Mouse (Mus musculus) MEL (cell line): ENCODE results near the gene Slc4a11. TPM values are rescaled to one million over a fixed set of nuclear protein-coding genes. Genes with fewer than 3 reads are reported as not detected.

Experiments
- DNase-seq: peaks from one replicate; pipeline ENCODE4 v3.0.0; 2011; ENCODE audit warnings: low read depth, low spot score
- H3K27ac ChIP-seq: 2 replicates; pipeline ENCODE4 v1.5.1; 2012; ENCODE audit warnings: low read depth, mild to moderate bottlenecking, control low read depth, low read length, moderate library complexity; ENCODE audit not compliant: control insufficient read depth
- H3K27me3 ChIP-seq, 2 experiments: fragments of 150-350 bp in 1 of 2; sonication (generic) in 1 of 2; 2 replicates each; pipeline ENCODE4 v1.6.1; 2012; ENCODE audit warnings: low read length in 2 of 2, mild to moderate bottlenecking in 2 of 2, improper control_type of control experiment in 1 of 2, moderate library complexity in 1 of 2; ENCODE audit not compliant: insufficient read depth in 2 of 2, control insufficient read depth in 1 of 2
- H3K36me3 ChIP-seq, 2 experiments: 2 replicates each; pipeline ENCODE4 v1.6.1; 2012 to 2014; ENCODE audit warnings: low read length in 2 of 2, improper control_type of control experiment in 1 of 2, inconsistent platforms in 1 of 2, mild to moderate bottlenecking in 1 of 2; ENCODE audit not compliant: insufficient read depth in 2 of 2, control insufficient read depth in 1 of 2
- H3K4me1 ChIP-seq, 2 experiments: fragments of 150-350 bp in 1 of 2; sonication (generic) in 1 of 2; 2 replicates each; pipeline ENCODE4 v1.6.1; 2012; ENCODE audit warnings: low read length in 2 of 2, improper control_type of control experiment in 1 of 2, mild to moderate bottlenecking in 1 of 2; ENCODE audit not compliant: insufficient read depth in 2 of 2, control insufficient read depth in 1 of 2
- H3K4me3 ChIP-seq, 2 experiments: fragments of 150-350 bp in 1 of 2; sonication (generic) in 1 of 2; 2 replicates each; pipeline ENCODE4 v1.5.1; 2012; ENCODE audit warnings: low read depth in 2 of 2, low read length in 2 of 2, mild to moderate bottlenecking in 2 of 2, moderate library complexity in 2 of 2, control low read depth in 1 of 2, improper control_type of control experiment in 1 of 2; ENCODE audit not compliant: control insufficient read depth in 1 of 2, insufficient read depth in 1 of 2
- H3K79me2 ChIP-seq: 2 replicates; pipeline ENCODE4 v1.6.1; 2012; ENCODE audit warnings: mild to moderate bottlenecking, low read length, moderate library complexity; ENCODE audit not compliant: control insufficient read depth, poor library complexity, insufficient read depth
- H3K9ac ChIP-seq: 2 replicates; pipeline ENCODE4 v1.6.1; 2012; ENCODE audit warnings: low read depth, mild to moderate bottlenecking, control low read depth, low read length, moderate library complexity; ENCODE audit not compliant: control insufficient read depth, poor library complexity, severe bottlenecking
- H3K9me3 ChIP-seq: fragments of 150-350 bp; sonication (generic); replicated peaks from 2 replicates; pipeline ENCODE4 v1.6.1; 2012; ENCODE audit warnings: mild to moderate bottlenecking, low read length, improper control_type of control experiment, moderate library complexity; ENCODE audit not compliant: insufficient read depth
- BHLHE40 ChIP-seq: IDR thresholded peaks from 2 replicates; pipeline ENCODE4 v1.6.1; 2012; ENCODE audit warnings: low read depth, mild to moderate bottlenecking, inconsistent platforms, low read length, improper control_type of control experiment, borderline replicate concordance
- CHD2 ChIP-seq: IDR thresholded peaks from 2 replicates; pipeline ENCODE4 v1.6.1; 2011; ENCODE audit warnings: low read length, improper control_type of control experiment
- E2F4 ChIP-seq: IDR thresholded peaks from 2 replicates; pipeline ENCODE4 v1.6.1; 2011; ENCODE audit warnings: low read depth, low read length, improper control_type of control experiment, borderline replicate concordance
- KAT2A ChIP-seq: conservative IDR thresholded peaks from 2 replicates; pipeline ENCODE4 v1.6.1; 2012; ENCODE audit warnings: low read depth, low read length, improper control_type of control experiment, inconsistent platforms
- MAZ ChIP-seq: IDR thresholded peaks from 2 replicates; pipeline ENCODE4 v1.6.1; 2012; ENCODE audit warnings: low read depth, mild to moderate bottlenecking, inconsistent platforms, low read length, improper control_type of control experiment
- MEF2A ChIP-seq: IDR thresholded peaks from 2 replicates; pipeline ENCODE4 v1.6.1; 2014; ENCODE audit warnings: low read depth, mild to moderate bottlenecking, inconsistent platforms, low read length, improper control_type of control experiment; ENCODE audit not compliant: poor library complexity, insufficient replicate concordance, severe bottlenecking; ENCODE audit errors: extremely low read depth
- MYB ChIP-seq: IDR thresholded peaks from 2 replicates; pipeline ENCODE4 v1.6.1; 2011; ENCODE audit warnings: mild to moderate bottlenecking, low read depth, low read length, improper control_type of control experiment
- NRF1 ChIP-seq: IDR thresholded peaks from 2 replicates; pipeline ENCODE4 v1.6.1; 2014; ENCODE audit warnings: low read depth, mild to moderate bottlenecking, inconsistent platforms, low read length, improper control_type of control experiment, moderate library complexity; ENCODE audit not compliant: poor library complexity, insufficient read depth, severe bottlenecking
- POLR2A ChIP-seq, 2 experiments: IDR thresholded peaks; 2 replicates each; pipeline ENCODE4 v1.6.1; 2011 to 2012; ENCODE audit warnings: low read length in 2 of 2, mild to moderate bottlenecking in 2 of 2, control low read depth in 1 of 2, improper control_type of control experiment in 1 of 2, low read depth in 1 of 2, moderate library complexity in 1 of 2; ENCODE audit not compliant: control insufficient read depth in 1 of 2, insufficient read depth in 1 of 2, poor library complexity in 1 of 2
- POLR2AphosphoS5 ChIP-seq: IDR thresholded peaks from 2 replicates; pipeline ENCODE4 v1.6.1; 2012; ENCODE audit warnings: low read depth, borderline replicate concordance, mild to moderate bottlenecking, inconsistent platforms, low read length, moderate library complexity, mixed read lengths
- RAD21 ChIP-seq: IDR thresholded peaks from 2 replicates; pipeline ENCODE4 v1.6.1; 2011; ENCODE audit warnings: mild to moderate bottlenecking, low read depth, low read length, improper control_type of control experiment
- SMC3 ChIP-seq: IDR thresholded peaks from 2 replicates; pipeline ENCODE4 v1.6.1; 2011; ENCODE audit warnings: low read depth, low read length, improper control_type of control experiment
- TBP ChIP-seq: IDR thresholded peaks from 2 replicates; pipeline ENCODE4 v1.8.0; 2011; ENCODE audit warnings: low read depth, low read length, improper control_type of control experiment
- UBTF ChIP-seq: IDR thresholded peaks from 2 replicates; pipeline ENCODE4 v1.6.1; 2012; ENCODE audit warnings: low read depth, mild to moderate bottlenecking, inconsistent platforms, low read length, improper control_type of control experiment, moderate library complexity, borderline replicate concordance; ENCODE audit not compliant: insufficient read depth
- USF2 ChIP-seq, 2 experiments: IDR thresholded peaks; 2 replicates each; pipeline ENCODE4 v1.6.1; 2011 to 2012; ENCODE audit warnings: improper control_type of control experiment in 2 of 2, low read length in 2 of 2, borderline replicate concordance in 1 of 2, inconsistent platforms in 1 of 2, low read depth in 1 of 2, mild to moderate bottlenecking in 1 of 2; ENCODE audit not compliant: insufficient read depth in 1 of 2
- ZKSCAN1 ChIP-seq: IDR thresholded peaks from 2 replicates; pipeline ENCODE4 v1.6.1; 2012; ENCODE audit warnings: low read depth, mild to moderate bottlenecking, inconsistent platforms, low read length, improper control_type of control experiment, moderate library complexity
- polyA plus RNA-seq, 2 experiments: library from polyadenylated mRNA; stranded (reverse) in 1 of 2; unstranded in 1 of 2; fragments of >175 nt in 1 of 2; fragments of >200 nt in 1 of 2; gene quantifications; 2 replicates each; pipeline versions ENCODE4 v1.2.1 to v1.2.4; 2012; ENCODE audit warnings: low replicate concordance in 2 of 2, low read depth in 1 of 2; ENCODE audit not compliant: insufficient read length in 2 of 2, insufficient read depth in 1 of 2, missing spikeins in 1 of 2
- total RNA-seq: library from RNA; depleted of rRNA; stranded (reverse); fragments of 300-350 nt; gene quantifications from 2 replicates; pipeline ENCODE4 v1.2.3, GENCODE M21; 2012

Slc4a11 gene
- total and polyA plus RNA-seq, 3 experiments, result 0.31 to 1.6 TPM; not detected in 1

DNA sequence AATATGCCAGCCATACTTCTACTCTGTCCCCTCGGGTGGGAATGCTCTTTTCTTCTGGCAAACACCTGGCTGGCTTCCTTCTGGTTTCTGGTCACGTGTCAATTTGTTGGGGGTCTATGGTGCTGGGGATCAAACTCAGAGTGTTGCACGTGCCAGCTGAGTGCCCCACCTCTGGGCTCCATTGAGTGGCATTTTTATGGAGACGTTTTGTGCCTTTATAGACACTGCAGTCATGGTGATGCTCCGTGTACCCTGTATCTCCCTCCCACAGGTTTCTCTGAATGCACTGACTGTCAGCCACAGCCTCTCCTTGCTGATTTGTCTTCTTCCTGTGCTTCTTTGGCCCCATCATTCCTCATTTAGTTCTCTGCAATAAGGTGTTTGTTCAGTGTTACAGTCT lies 34.5 kb upstream of the Slc4a11 start:
- TF ChIP-seq POLR2AphosphoS5, result no peak
- no peak for TF ChIP-seq POLR2A (IDR thresholded peaks at IDR 0.05; ENCODE audit: control insufficient read depth in 1 of 2, insufficient read depth in 1 of 2, low read depth in 1 of 2, low read length in 2 of 2, poor library complexity in 1 of 2)
- TF ChIP-seq BHLHE40, result no peak
- no peak for TF ChIP-seq RAD21
- TF ChIP-seq MEF2A, result no peak
- TF ChIP-seq E2F4, result no peak
- no peak for TF ChIP-seq KAT2A
- no peak for TF ChIP-seq NRF1
- TF ChIP-seq USF2 (IDR thresholded peaks at IDR 0.05; ENCODE audit: borderline replicate concordance in 1 of 2, insufficient read depth in 1 of 2, low read depth in 1 of 2, low read length in 2 of 2), result no peak
- TF ChIP-seq MYB, result no peak
- TF ChIP-seq CHD2, result no peak
- TF ChIP-seq UBTF, result no peak
- no peak for TF ChIP-seq MAZ
- no peak for TF ChIP-seq ZKSCAN1
- TF ChIP-seq TBP, result no peak
- Histone ChIP-seq H3K4me1 (no peaks in the 10 kb centered on the region; a peak in 1 of 4 replicates), H3K27ac (no peak overlapping the region), H3K36me3 (peaks cover 0 to 6% of the 10 kb centered on the region in 2 experiments; a peak in 1 of 4 replicates), H3K4me3 (no peak overlapping the region), H3K79me2 (no peaks in the 10 kb centered on the region), H3K9ac (no peak overlapping the region), H3K27me3 (no peaks in the 10 kb centered on the region), H3K9me3 (no peaks in the 10 kb centered on the region)
- no peak for DNase-seq

DNA sequence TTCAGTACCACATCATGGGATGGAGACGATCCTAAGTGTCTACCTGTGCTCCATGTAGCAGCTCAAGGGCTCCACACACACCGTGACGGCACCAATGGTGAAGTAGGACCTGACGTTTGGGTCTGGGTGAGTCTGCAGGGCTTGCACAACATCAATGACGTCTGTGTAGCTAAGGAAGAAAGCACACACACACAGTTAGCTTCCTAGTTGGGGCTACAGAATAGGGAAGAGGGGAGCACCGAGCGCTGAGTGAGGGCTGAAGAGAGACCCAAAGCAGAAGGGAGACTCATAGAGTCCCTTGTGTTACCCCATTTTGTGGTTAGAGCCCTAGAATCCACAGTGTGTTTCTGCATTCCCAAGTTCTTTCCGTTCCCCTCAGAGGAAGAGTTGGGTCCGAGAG lies 33.4 kb upstream of the Slc4a11 start:
- H3K27ac ChIP-seq, result no peak overlapping the region
- H3K9me3 ChIP-seq, result no peaks in the 10 kb centered on the region
- no peak overlapping the region for H3K9ac ChIP-seq
- peaks cover 0 to 6% of the 10 kb centered on the region in 2 experiments; a peak in 1 of 4 replicates for H3K36me3 ChIP-seq
- no peaks in the 10 kb centered on the region; a peak in 1 of 4 replicates for H3K4me1 ChIP-seq
- H3K27me3 ChIP-seq, result no peaks in the 10 kb centered on the region
- H3K4me3 ChIP-seq, result no peak overlapping the region
- DNase-seq, result no peak
- H3K79me2 ChIP-seq, result no peaks in the 10 kb centered on the region
- TF ChIP-seq MYB, result no peak
- TF ChIP-seq SMC3, result no peak
